Mouse (Mus musculus): ENCODE measurements around the gene Cdc42bpg.

- no peak for TF ChIP-seq CTCF (IDR thresholded peaks at IDR 0.05)
- no peak for TF ChIP-seq POLR2A (IDR thresholded peaks at IDR 0.05; ENCODE audit: insufficient read depth, low read depth, low read length)
These were observed 27.7 kb downstream of the Cdc42bpg start for GRCm38 (mm10) chr19:6333761-6334595.
